23 mouse cellular contexts compared by ENCODE assay signal in genomic region chr5:96612077-96612476, GRCm38 (mm10).
"Had no signal": no experiment of that assay in that cellular context is flagged by ENCODE, and none has a peak within 500 bp of the region (broad histone marks: within the 10 kb centered on the region; RNA-seq: fewer than 3 reads in every experiment).

No protein-coding gene starts in this region.

- H3K27ac ChIP-seq: heart, embryonic 10.5 days; heart, embryonic 13.5 days; heart, embryonic 15.5 days; hindbrain, embryonic 13.5 days; hindbrain, embryonic 15.5 days; hindbrain, postnatal 0 days; layer of hippocampus, adult 2 months; left cerebral cortex, adult 2 months; limb, embryonic 13.5 days; limb, embryonic 15.5 days; liver, embryonic 12.5 days; liver, embryonic 14.5 days had no signal

- ATAC-seq: hindbrain, postnatal 0 days; intestine, embryonic 16.5 days; liver, embryonic 12.5 days had no signal

- H3K9me3 ChIP-seq: heart, embryonic 10.5 days; heart, embryonic 13.5 days; heart, embryonic 15.5 days; hindbrain, embryonic 13.5 days; hindbrain, embryonic 15.5 days; limb, embryonic 13.5 days; limb, embryonic 15.5 days; liver, embryonic 12.5 days had no signal

- DNase-seq: gastrocnemius, postnatal 14 days; gastrocnemius, postnatal 36 days; heart, adult 18-20 months; heart, postnatal 14 days; heart, postnatal 36 days; kidney, adult 11 months; kidney, adult 8-10 months; kidney, postnatal 10 days; kidney, postnatal 25 days; kidney, postnatal 4 days had no signal

- H3K36me3 ChIP-seq: heart, embryonic 13.5 days; heart, embryonic 15.5 days; hindbrain, embryonic 13.5 days; hindbrain, embryonic 15.5 days; limb, embryonic 13.5 days; limb, embryonic 15.5 days; liver, embryonic 12.5 days had no signal

- H3K4me1 ChIP-seq: hindbrain, embryonic 13.5 days; hindbrain, embryonic 15.5 days; liver, embryonic 12.5 days had no signal

- H3K9ac ChIP-seq: heart, embryonic 13.5 days; heart, embryonic 15.5 days; hindbrain, embryonic 13.5 days; hindbrain, embryonic 15.5 days; limb, embryonic 13.5 days; limb, embryonic 15.5 days; liver, embryonic 12.5 days; liver, embryonic 14.5 days had no signal

- H3K4me3 ChIP-seq: heart, embryonic 10.5 days; heart, embryonic 13.5 days; heart, embryonic 15.5 days; hindbrain, embryonic 13.5 days; hindbrain, embryonic 15.5 days; layer of hippocampus, adult 2 months; left cerebral cortex, adult 2 months; limb, embryonic 13.5 days; limb, embryonic 15.5 days; liver, embryonic 12.5 days had no signal

- H3K27me3 ChIP-seq: heart, embryonic 13.5 days; heart, embryonic 15.5 days; hindbrain, embryonic 13.5 days; hindbrain, embryonic 15.5 days; limb, embryonic 13.5 days; limb, embryonic 15.5 days; liver, embryonic 12.5 days had no signal

- H3K4me2 ChIP-seq: heart, embryonic 13.5 days; heart, embryonic 15.5 days; hindbrain, embryonic 13.5 days; hindbrain, embryonic 15.5 days; limb, embryonic 13.5 days; limb, embryonic 15.5 days; liver, embryonic 12.5 days had no signal
